Mouse (Mus musculus) embryonic facial prominence, embryonic 10.5 days (tissue): ENCODE data around the gene Npr1. TPM values are rescaled to one million over a fixed set of nuclear protein-coding genes. Genes with fewer than 3 reads are reported as not detected.

ENCODE experiments used
- DNase-seq: peaks from one replicate; pipeline ENCODE4 v3.0.0-alpha.2; 2017; ENCODE audit warnings: low spot score
- H3K27ac ChIP-seq: fragments of 300-500 bp; sonication (generic); replicated peaks from 2 replicates; pipeline ENCODE4 v1.5.1; 2016; ENCODE audit warnings: mild to moderate bottlenecking
- H3K27me3 ChIP-seq: fragments of 300-500 bp; sonication (generic); replicated peaks from 2 replicates; pipeline ENCODE4 v1.6.1; 2016; ENCODE audit warnings: low read depth, mild to moderate bottlenecking; ENCODE audit not compliant: poor library complexity, severe bottlenecking
- H3K36me3 ChIP-seq: fragments of 300-500 bp; sonication (generic); replicated peaks from 2 replicates; pipeline ENCODE4 v1.6.1; 2016; ENCODE audit warnings: mild to moderate bottlenecking, moderate library complexity
- H3K4me1 ChIP-seq: fragments of 300-500 bp; sonication (generic); 2 replicates; pipeline ENCODE4 v1.6.1; 2016
- H3K4me3 ChIP-seq: fragments of 300-500 bp; sonication (generic); 2 replicates; pipeline ENCODE4 v1.5.1; 2016; ENCODE audit warnings: mild to moderate bottlenecking, moderate library complexity
- H3K9me3 ChIP-seq: fragments of 300-500 bp; sonication (generic); 2 replicates; pipeline ENCODE4 v1.6.1; 2016; ENCODE audit warnings: mild to moderate bottlenecking
- WGBS: fragments of 180-500 bp; shearing (Covaris S2); methylation state at CpG from one replicate; pipeline ENCODE4 v1.1.7; 2016; 5-methylcytosine and 5-hydroxymethylcytosine counted together
- polyA plus RNA-seq: library from polyadenylated mRNA; unstranded; fragments of >200 nt; fragmentation: Nextera tagmentation; extraction: Ambion mirVana; gene quantifications from 2 replicates; pipeline ENCODE4 v1.2.1, GENCODE M21; 2016

Gene Npr1
- polyA plus RNA-seq, 1 experiment from 2014 or later = 2.0 TPM

DNA sequence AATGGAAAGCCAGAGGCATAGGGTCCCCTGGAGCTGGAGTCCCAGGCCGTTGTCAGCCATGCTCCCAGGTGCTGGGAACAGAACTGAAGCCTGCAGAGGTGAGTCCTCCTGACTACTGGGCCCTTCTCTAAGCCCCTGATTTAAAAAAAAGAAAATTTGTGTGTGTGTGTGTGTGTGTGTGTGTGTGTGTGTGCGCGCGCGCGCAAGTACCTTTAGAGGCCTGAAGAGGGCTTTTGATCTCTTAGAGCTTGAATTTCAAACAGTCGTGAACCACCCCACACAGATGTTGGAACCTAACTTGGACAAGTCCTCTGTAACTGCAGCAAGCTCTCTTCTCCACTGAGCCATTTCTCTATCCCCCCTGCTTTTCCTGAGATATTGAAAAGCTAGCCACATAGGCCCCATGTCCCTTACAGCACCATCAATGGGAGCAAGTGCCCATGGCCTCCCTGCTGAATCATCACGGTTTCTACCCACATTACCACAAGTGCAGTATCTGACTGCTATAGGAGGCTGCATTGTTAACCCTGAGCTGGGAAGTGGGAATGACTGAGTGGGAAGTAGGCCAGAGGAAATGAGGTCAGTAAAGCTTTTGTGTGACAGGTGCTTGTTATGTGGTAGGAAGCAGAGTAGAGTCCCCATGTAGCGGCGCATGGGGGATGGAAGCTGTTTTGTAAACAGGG lies 2.1 kb upstream of the Npr1 start:
- Histone ChIP-seq H3K9me3 (no peaks in the 10 kb centered on the region), H3K27ac (no peak overlapping the region), H3K36me3 (no peaks in the 10 kb centered on the region), H3K4me1 (peaks cover 24% of the 10 kb centered on the region), H3K4me3 (no peak overlapping the region), H3K27me3 (peaks cover 37% of the 10 kb centered on the region)
- no peak for DNase-seq
- 94% methylated on average over 10 of the region's 10 CpGs for WGBS

DNA sequence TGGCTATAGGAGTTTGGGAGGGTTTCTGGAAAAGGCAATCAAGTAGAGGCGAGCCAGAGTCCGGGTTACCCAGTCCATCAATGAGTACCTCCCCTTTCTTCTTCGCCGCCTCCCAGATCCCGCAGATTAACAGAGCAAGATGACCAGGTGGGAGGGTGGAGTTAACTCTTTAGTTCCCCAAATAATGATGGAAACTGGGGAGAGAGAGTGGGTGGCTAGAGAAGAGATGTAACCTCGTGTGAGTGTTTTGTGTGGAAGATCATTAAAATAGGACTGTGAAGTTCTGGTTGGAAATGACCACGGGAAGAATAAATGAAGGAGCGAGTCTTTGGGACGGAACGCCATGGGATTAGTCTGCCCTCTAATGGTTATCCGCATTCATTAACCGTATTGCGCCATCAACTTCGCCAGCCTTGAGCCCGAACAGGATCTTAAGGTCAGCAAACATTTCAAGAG lies 673 bp upstream of the Npr1 start:
- Histone ChIP-seq H3K4me1 (peaks cover 29% of the 10 kb centered on the region), H3K36me3 (no peaks in the 10 kb centered on the region), H3K27ac (0 out of 2 replicates have a peak overlapping the region, but pooled peaks have one; percentile 0), H3K9me3 (no peaks in the 10 kb centered on the region), H3K4me3 (peak overlapping the region; percentile 59), H3K27me3 (peaks cover 51% of the 10 kb centered on the region)
- DNase-seq = peak; percentile 66
- WGBS = under 1% methylated on average over 15 of the region's 15 CpGs

DNA sequence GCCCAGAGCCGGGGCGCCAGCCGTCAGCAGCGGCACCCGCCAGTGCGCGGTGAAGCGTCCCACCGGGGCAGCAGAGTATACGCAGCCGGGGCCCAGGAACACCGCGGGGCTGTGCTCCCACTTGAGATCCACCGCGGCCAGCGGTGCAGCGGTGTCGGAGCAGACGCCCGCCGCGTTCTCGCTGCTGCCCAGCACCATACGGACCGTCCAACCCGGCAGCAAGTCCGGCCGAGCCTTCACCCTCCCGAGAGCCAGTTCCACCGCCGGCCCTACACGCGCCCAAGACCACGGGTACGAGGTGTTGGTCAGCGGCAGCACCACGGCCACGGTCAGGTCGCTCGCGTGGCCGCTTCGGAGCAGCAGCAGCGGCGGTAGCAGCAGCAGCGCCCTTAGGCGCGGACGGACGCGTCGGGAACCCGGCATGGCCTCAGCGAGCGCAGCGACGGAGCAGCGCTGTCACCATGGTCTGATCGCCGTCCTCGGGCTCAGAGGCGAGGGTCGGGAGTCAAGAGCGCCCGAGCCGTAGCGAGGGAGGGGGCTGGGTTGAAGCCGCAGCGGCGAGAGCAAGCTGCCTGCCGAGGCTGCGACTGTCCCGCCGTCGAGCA lies 483 bp downstream of the Npr1 start:
- Histone ChIP-seq H3K4me3 (peak overlapping the region; percentile 59), H3K4me1 (peaks cover 29% of the 10 kb centered on the region), H3K27ac (peak overlapping the region; percentile 48; the same call in 1 of the 2 replicates), H3K27me3 (peaks cover 61% of the 10 kb centered on the region), H3K36me3 (no peaks in the 10 kb centered on the region), H3K9me3 (no peaks in the 10 kb centered on the region)
- peak; percentile 60 for DNase-seq
- WGBS = 2% methylated on average over 75 of the region's 75 CpGs

DNA sequence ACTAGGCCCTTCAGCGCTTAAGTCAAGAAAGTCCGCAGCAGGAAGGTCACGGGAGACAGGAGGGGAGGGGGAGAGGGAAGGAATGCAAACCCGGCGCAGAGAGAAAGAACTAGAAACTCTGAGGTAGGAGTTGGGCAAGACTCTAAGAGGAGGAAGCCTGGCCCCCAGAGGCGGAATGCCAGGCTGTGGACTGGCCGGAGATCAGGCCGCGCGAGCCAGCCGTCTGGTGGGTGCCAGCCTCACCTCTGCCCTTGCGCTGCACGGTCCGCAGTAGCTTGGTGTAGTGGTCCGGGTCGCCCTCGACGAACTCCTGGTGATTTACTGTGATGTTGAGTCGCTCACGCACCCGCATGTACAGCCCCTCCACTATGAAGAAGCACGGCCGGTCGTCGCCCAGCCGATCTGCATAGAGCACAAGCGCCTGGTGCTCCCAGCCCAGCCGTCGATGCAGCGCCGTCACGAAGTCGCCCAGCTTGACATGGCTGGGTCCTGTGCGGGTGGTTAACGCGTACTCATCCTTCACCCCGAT lies 1.1 kb downstream of the Npr1 start:
- H3K27ac ChIP-seq = peak overlapping the region; percentile 48; the same call in 1 of the 2 replicates
- no peaks in the 10 kb centered on the region for H3K36me3 ChIP-seq
- no peaks in the 10 kb centered on the region for H3K9me3 ChIP-seq
- peak overlapping the region; percentile 59 for H3K4me3 ChIP-seq
- H3K27me3 ChIP-seq = peaks cover 67% of the 10 kb centered on the region
- peak; percentile 39 for DNase-seq
- WGBS = 9% methylated on average over 37 of the region's 37 CpGs
- peaks cover 29% of the 10 kb centered on the region for H3K4me1 ChIP-seq

DNA sequence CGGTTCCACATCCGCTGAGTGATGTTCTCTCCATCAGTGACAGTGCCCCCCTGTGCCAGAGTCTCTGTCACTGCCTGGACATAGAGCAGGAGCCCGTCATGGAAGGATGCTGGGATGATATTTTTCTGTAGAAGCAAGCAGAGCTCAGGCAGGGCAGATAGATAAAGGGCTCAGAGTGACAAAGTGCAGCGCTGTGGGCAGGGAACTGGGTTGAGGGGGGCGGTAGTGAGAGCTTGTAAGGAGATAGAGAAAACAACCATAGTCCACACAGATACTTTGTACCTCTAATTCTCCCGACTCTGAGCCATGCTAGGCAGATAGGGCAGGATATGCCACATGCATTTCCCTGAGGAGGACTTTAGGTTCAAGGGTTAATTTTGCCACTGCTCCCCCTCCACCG lies 3.1 kb downstream of the Npr1 start:
- Histone ChIP-seq H3K27me3 (peaks cover 70% of the 10 kb centered on the region), H3K4me1 (peaks cover 29% of the 10 kb centered on the region), H3K4me3 (no peak overlapping the region), H3K36me3 (no peaks in the 10 kb centered on the region), H3K27ac (no peak overlapping the region), H3K9me3 (no peaks in the 10 kb centered on the region)
- DNase-seq = no peak
- WGBS = 27% methylated on average over 7 of the region's 7 CpGs

DNA sequence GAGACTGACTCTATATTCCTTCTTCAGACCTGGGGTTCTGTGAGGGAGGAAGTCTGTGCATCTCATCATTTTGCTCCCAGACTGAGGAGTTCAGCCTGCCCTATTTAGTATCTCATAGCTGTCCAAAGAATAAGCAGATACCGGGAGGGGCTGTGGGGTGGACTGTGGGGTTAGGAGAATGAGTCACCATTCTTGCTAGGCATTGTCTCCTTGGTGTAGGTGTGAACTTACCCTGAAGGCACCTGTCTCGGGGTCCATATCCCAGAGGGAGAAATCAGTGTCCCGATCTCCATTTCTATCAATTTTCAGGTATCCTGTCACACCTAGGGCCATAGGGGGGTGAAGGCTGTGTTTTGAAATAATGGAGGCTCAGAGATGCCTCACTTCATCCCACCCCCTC lies 3.7 kb downstream of the Npr1 start:
- peaks cover 70% of the 10 kb centered on the region for H3K27me3 ChIP-seq
- no peak overlapping the region for H3K4me3 ChIP-seq
- WGBS = 83% methylated on average over 3 of the region's 3 CpGs
- no peaks in the 10 kb centered on the region for H3K36me3 ChIP-seq
- no peak overlapping the region for H3K27ac ChIP-seq
- peaks cover 29% of the 10 kb centered on the region for H3K4me1 ChIP-seq
- no peaks in the 10 kb centered on the region for H3K9me3 ChIP-seq
- DNase-seq = no peak

DNA sequence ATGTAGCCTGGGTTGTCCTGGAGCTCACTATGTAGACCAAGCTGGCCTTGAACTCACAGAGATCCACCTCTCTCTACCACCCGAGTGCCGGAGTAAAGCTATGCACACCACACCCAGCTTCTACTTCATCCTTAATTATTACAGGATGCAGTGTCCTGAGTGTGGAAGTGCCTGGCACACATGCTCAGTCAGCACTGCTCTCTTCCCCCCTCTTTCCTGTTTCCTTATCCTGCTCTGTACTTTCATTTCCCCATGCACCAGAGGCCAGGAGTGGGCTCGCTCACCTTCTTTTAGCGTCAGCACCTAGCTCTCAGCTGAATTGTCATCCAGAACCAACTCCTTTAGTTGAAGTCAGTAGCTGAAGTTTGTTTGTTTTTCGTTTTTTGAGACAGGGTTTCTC lies 5.4 kb downstream of the Npr1 start:
- 71% methylated on average over 5 of the region's 5 CpGs for WGBS
- Histone ChIP-seq H3K27ac (no peak overlapping the region), H3K4me3 (no peak overlapping the region), H3K27me3 (peaks cover 59% of the 10 kb centered on the region), H3K9me3 (no peaks in the 10 kb centered on the region), H3K36me3 (no peaks in the 10 kb centered on the region), H3K4me1 (peaks cover 17% of the 10 kb centered on the region)
- no peak for DNase-seq

DNA sequence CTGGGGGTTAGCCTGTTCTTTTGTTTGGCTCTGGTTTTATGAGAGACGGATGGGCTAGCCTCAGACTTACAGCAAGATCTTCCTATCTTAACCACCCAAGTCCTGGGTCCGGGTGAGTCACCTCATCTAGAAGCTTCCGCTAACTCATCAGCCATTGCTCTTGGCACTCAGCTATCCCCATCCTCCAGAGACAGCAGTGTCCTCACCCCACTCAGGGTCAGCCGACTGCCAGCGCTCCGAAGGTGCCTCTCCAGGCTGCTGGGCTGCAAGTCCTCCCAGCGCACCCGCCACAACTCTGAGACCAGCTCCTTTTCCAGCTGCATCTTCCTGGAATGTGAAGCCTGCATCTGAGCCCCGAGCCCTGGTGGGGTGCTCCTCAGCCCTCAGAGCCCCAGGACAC lies 5.9 kb downstream of the Npr1 start:
- DNase-seq = no peak
- H3K27ac ChIP-seq = no peak overlapping the region
- WGBS = 77% methylated on average over 9 of the region's 9 CpGs
- no peaks in the 10 kb centered on the region for H3K9me3 ChIP-seq
- peaks cover 53% of the 10 kb centered on the region for H3K27me3 ChIP-seq
- H3K36me3 ChIP-seq = no peaks in the 10 kb centered on the region
- peaks cover 12% of the 10 kb centered on the region for H3K4me1 ChIP-seq
- no peak overlapping the region for H3K4me3 ChIP-seq

DNA sequence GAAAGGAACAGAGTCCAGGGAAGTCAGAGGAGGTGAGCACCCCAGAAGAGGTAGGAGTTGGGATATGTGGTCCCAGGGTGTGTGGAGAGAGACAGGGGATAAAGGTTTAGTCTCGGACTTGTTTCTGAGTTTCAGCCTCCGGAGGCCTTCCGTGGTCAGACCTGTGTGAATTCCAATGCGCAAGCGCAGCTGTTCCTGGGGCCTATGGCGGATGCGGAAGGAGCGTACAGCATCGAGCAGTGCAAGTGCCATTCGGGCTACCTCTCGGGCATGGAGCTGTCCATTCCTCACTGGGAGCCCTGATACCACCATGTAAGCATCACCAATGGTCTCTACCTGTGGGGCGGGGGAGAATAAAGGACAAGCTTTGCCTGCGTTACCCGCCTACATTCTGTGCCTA lies 10.7 kb downstream of the Npr1 start:
- Histone ChIP-seq H3K27ac (no peak overlapping the region), H3K27me3 (peaks cover 6% of the 10 kb centered on the region; the same call in 1 of the 2 replicates)

DNA sequence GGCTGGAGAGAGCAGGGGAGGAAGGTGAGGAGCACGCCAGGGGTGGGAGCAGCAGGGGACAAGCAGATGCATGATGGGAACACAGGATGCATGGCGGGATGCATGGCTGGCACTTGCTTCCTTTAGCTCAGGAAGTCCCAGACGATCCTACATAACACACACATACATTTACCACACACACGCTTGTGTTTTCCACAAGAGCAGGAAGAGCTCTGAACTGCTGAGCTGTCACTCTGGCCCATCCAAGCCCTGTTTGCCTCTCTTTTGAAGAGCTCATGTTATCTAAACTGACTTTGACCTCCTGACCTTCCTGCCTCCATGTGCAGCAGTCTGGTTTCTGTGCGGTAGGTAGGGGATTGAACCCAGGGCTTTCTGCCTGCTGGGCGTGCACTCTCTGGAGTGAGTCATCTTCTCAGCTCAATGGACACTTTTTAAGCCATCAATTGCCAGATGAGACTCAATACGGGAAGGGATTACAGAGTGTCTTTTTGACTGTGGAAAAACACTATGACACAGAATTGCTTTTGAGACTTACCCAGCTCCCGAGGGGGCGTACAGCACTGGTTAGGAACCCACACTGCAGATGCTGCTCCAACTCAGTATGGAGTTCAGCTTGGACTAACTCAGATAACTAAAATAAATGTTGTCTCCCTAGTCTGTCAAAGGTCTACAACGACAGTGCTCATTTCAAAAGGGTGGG lies 14.1 kb downstream of the Npr1 start:
- Histone ChIP-seq H3K4me3 (peak overlapping the region; percentile 25; the same call in 1 of the 2 replicates), H3K4me1 (peaks cover 21% of the 10 kb centered on the region), H3K9me3 (no peaks in the 10 kb centered on the region), H3K36me3 (no peaks in the 10 kb centered on the region), H3K27ac (peak overlapping the region; percentile 19; the same call in 1 of the 2 replicates), H3K27me3 (no peaks in the 10 kb centered on the region)
- WGBS = 50% methylated on average over 10 of the region's 10 CpGs
- DNase-seq = no peak

More for the DNA sequence above, 10.7 kb downstream of the Npr1 start:
- H3K4me3 ChIP-seq = no peak overlapping the region
- no peak for DNase-seq
- 86% methylated on average over 14 of the region's 14 CpGs for WGBS
- H3K9me3 ChIP-seq = no peaks in the 10 kb centered on the region
- no peaks in the 10 kb centered on the region for H3K36me3 ChIP-seq
- H3K4me1 ChIP-seq = peaks cover 13% of the 10 kb centered on the region

DNA sequence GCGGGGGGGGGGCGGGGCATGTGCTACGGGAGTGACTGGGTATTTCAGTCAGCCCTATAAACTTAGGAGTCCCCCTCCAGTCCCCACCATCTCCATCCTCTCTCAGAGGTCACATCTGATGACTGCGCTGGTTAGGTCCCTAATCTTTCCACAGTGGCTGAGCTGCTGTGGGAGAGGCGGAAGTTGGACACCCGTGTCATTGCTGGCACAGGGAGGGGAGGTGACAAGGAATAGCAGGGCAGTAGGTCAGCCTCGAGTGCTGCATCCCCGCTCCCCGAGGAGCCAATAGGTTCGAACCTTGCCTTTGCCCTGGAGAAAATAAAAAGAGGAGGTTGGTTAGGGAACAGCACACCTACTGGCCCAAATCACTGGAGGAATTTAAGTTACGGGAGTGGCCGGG lies 14.8 kb downstream of the Npr1 start:
- peaks cover 28% of the 10 kb centered on the region for H3K4me1 ChIP-seq
- DNase-seq = no peak
- WGBS = 34% methylated on average over 12 of the region's 12 CpGs
- no peaks in the 10 kb centered on the region for H3K27me3 ChIP-seq
- H3K9me3 ChIP-seq = no peaks in the 10 kb centered on the region
- H3K27ac ChIP-seq = peak overlapping the region; percentile 19; the same call in 1 of the 2 replicates
- H3K4me3 ChIP-seq = peak overlapping the region; percentile 25; the same call in 1 of the 2 replicates
- no peaks in the 10 kb centered on the region for H3K36me3 ChIP-seq

DNA sequence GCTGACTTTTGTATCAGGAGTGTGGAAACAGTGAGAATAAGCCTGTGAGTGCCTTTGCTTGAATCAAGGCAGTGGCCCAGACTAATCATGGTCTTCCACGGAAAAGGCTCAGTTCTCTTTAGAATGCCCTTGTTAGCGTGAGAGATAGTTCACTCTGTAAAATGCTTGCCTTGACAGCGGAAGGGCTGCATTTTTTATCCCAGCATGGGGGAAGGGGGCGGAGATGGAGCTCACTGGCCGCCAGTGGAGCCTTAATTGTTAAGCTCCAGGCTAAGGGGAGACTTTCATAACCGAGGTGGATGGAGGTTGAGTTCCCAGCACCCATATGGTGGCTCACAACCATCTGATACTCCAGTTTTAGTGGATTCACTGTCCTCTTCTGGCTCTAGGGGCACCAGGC lies 17.0 kb downstream of the Npr1 start:
- 34% methylated on average over 6 of the region's 6 CpGs for WGBS
- Histone ChIP-seq H3K27ac (no peak overlapping the region), H3K4me1 (peaks cover 35% of the 10 kb centered on the region), H3K27me3 (no peaks in the 10 kb centered on the region), H3K9me3 (no peaks in the 10 kb centered on the region), H3K4me3 (no peak overlapping the region), H3K36me3 (no peaks in the 10 kb centered on the region)
- DNase-seq = no peak
